Mouse (Mus musculus) forebrain, embryonic 16.5 days (tissue): ENCODE results near the gene Meis2. TPM values are rescaled to one million over a fixed set of nuclear protein-coding genes. Genes with fewer than 3 reads are reported as not detected.

ENCODE experiments used
- ATAC-seq: fragments of 200-750 bp; cut with Nextera tagmentation; 2 replicates; pipeline ENCODE4 v1.8.0; 2017; ENCODE audit warnings: mild to moderate bottlenecking, moderate library complexity
- H3K27ac ChIP-seq: fragments of 300-500 bp; sonication (generic); 2 replicates; pipeline ENCODE4 v1.5.1; 2014; ENCODE audit warnings: low read length, control low read depth
- H3K27me3 ChIP-seq: fragments of 300-500 bp; sonication (generic); replicated peaks from 2 replicates; pipeline ENCODE4 v1.6.1; 2014; ENCODE audit warnings: low read length; ENCODE audit not compliant: control insufficient read depth, insufficient read depth
- H3K36me3 ChIP-seq: fragments of 300-500 bp; sonication (generic); 2 replicates; pipeline ENCODE4 v1.6.1; 2014; ENCODE audit not compliant: control insufficient read depth, insufficient read depth
- H3K4me1 ChIP-seq: fragments of 300-500 bp; sonication (generic); replicated peaks from 2 replicates; pipeline ENCODE4 v1.6.1; 2014; ENCODE audit warnings: low read length; ENCODE audit not compliant: control insufficient read depth, insufficient read depth
- H3K4me2 ChIP-seq: fragments of 300-500 bp; sonication (generic); 2 replicates; pipeline ENCODE4 v1.6.1; 2014; ENCODE audit warnings: mild to moderate bottlenecking, low read length, control low read depth
- H3K4me3 ChIP-seq: fragments of 300-500 bp; sonication (generic); replicated peaks from 2 replicates; pipeline ENCODE4 v1.5.1; 2014; ENCODE audit warnings: mild to moderate bottlenecking, low read length, control low read depth
- H3K9ac ChIP-seq: fragments of 300-500 bp; sonication (generic); replicated peaks from 2 replicates; pipeline ENCODE4 v1.6.1; 2014; ENCODE audit warnings: low read depth, low read length, control low read depth
- H3K9me3 ChIP-seq: fragments of 300-500 bp; sonication (generic); 2 replicates; pipeline ENCODE4 v1.6.1; 2016; ENCODE audit warnings: low read length; ENCODE audit not compliant: control insufficient read depth
- WGBS: fragments of 180-500 bp; shearing (Covaris S2); extraction: QIAGEN DNeasy Blood & Tissue Kit; methylation state at CpG from one replicate; pipeline ENCODE4 v1.1.7; 2014; 5-methylcytosine and 5-hydroxymethylcytosine counted together
- polyA plus RNA-seq: library from polyadenylated mRNA; unstranded; fragments of >200 nt; fragmentation: Nextera tagmentation; extraction: Ambion mirVana; gene quantifications from 2 replicates; pipeline ENCODE4 v1.2.1, GENCODE M21; 2015

The Meis2 gene
- polyA plus RNA-seq, 1 experiment from 2014 or later, result 154 TPM

- no peak overlapping the region for H3K9ac ChIP-seq
- ATAC-seq, result peak; percentile 43
- WGBS, result 21% methylated on average over 3 of the region's 3 CpGs
- H3K9me3 ChIP-seq, result no peaks in the 10 kb centered on the region
- peaks cover 58% of the 10 kb centered on the region for H3K4me1 ChIP-seq
- no peaks in the 10 kb centered on the region for H3K27me3 ChIP-seq
- H3K4me2 ChIP-seq, result no peak overlapping the region
- H3K4me3 ChIP-seq, result no peak overlapping the region
- no peaks in the 10 kb centered on the region for H3K36me3 ChIP-seq
- peak overlapping the region; percentile 63 for H3K27ac ChIP-seq
Observed at GRCm38 (mm10) chr2:115895717-115896116, 169.9 kb downstream of the Meis2 start.

DNA sequence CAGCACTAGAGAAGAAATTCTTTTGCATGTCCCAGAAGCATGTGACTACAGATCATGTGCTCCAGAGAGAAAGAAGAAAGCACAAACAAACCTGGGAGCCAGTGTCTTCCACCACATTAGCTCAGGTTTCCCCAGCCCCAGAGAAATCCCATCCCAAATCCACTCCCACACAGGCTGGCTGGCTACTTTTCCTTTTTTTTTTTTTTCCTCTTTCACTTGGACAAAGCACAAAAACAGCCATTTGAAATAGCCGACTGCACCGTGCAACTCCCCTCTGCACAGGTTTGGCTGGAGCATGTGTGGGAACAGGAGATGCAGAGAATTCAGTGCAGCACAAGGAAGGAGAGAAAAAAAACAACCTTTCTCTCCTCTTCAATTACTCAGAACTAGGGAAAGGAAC lies 170.4 kb downstream of the Meis2 start:
- Histone ChIP-seq H3K27ac (peak overlapping the region; percentile 63), H3K4me2 (no peak overlapping the region), H3K9ac (no peak overlapping the region), H3K27me3 (no peaks in the 10 kb centered on the region), H3K9me3 (no peaks in the 10 kb centered on the region), H3K4me1 (peaks cover 53% of the 10 kb centered on the region), H3K36me3 (no peaks in the 10 kb centered on the region), H3K4me3 (no peak overlapping the region)
- ATAC-seq, result peak; percentile 21; the same call in 1 of the 2 replicates
- WGBS, result 4% methylated on average over 2 of the region's 2 CpGs

- no peak for ATAC-seq
- H3K27ac ChIP-seq, result no peak overlapping the region
- H3K36me3 ChIP-seq, result no peaks in the 10 kb centered on the region
- peaks cover 38% of the 10 kb centered on the region for H3K4me1 ChIP-seq
- H3K9ac ChIP-seq, result no peak overlapping the region
- no peaks in the 10 kb centered on the region for H3K9me3 ChIP-seq
- WGBS, result 27% methylated on average over 6 of the region's 6 CpGs
- no peak overlapping the region for H3K4me2 ChIP-seq
- H3K4me3 ChIP-seq, result no peak overlapping the region
- no peaks in the 10 kb centered on the region for H3K27me3 ChIP-seq
Observed at GRCm38 (mm10) chr2:115893113-115893512, 172.5 kb downstream of the Meis2 start.

GRCm38 (mm10) chr2:115890715-115891114 lies 174.9 kb downstream of the Meis2 start:
- no peaks in the 10 kb centered on the region for H3K27me3 ChIP-seq
- no peaks in the 10 kb centered on the region for H3K36me3 ChIP-seq
- H3K4me3 ChIP-seq, result no peak overlapping the region
- H3K4me2 ChIP-seq, result no peak overlapping the region
- no peaks in the 10 kb centered on the region for H3K9me3 ChIP-seq
- no peak for ATAC-seq
- H3K9ac ChIP-seq, result no peak overlapping the region
- H3K4me1 ChIP-seq, result peaks cover 18% of the 10 kb centered on the region
- no peak overlapping the region for H3K27ac ChIP-seq
- 45% methylated on average over 2 of the region's 2 CpGs for WGBS

DNA sequence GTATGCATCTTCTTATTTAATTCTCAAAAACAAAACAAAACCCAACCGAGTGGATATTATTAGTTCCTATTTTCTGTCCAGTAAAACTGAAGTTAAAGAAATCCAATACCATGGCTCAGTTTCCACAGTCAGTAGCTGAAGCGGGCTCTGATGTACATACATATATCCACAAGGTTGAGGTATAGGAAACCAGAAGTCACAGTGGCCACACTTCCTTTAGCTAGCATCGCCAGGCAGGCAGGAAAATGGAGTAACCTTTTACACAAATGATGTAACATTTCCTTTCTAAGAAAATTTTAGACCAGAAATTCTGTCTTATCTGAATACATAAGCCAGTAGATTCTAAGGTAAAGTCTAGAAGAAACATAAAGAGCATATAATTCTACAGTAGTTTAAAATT lies 175.6 kb downstream of the Meis2 start:
- H3K27me3 ChIP-seq, result no peaks in the 10 kb centered on the region
- H3K36me3 ChIP-seq, result no peaks in the 10 kb centered on the region
- 93% methylated on average over 3 of the region's 3 CpGs for WGBS
- H3K4me3 ChIP-seq, result no peak overlapping the region
- peaks cover 11% of the 10 kb centered on the region for H3K4me1 ChIP-seq
- no peak for ATAC-seq
- H3K4me2 ChIP-seq, result no peak overlapping the region
- H3K27ac ChIP-seq, result no peak overlapping the region
- H3K9ac ChIP-seq, result no peak overlapping the region
- no peaks in the 10 kb centered on the region for H3K9me3 ChIP-seq

GRCm38 (mm10) chr2:115889212-115889611 lies 176.4 kb downstream of the Meis2 start:
- H3K4me2 ChIP-seq, result no peak overlapping the region
- H3K27me3 ChIP-seq, result no peaks in the 10 kb centered on the region
- no peak overlapping the region for H3K4me3 ChIP-seq
- no peaks in the 10 kb centered on the region for H3K36me3 ChIP-seq
- no peak overlapping the region for H3K27ac ChIP-seq
- peaks cover 16% of the 10 kb centered on the region for H3K4me1 ChIP-seq
- H3K9ac ChIP-seq, result no peak overlapping the region
- 52% methylated on average over 4 of the region's 4 CpGs for WGBS
- no peaks in the 10 kb centered on the region for H3K9me3 ChIP-seq
- ATAC-seq, result no peak

DNA sequence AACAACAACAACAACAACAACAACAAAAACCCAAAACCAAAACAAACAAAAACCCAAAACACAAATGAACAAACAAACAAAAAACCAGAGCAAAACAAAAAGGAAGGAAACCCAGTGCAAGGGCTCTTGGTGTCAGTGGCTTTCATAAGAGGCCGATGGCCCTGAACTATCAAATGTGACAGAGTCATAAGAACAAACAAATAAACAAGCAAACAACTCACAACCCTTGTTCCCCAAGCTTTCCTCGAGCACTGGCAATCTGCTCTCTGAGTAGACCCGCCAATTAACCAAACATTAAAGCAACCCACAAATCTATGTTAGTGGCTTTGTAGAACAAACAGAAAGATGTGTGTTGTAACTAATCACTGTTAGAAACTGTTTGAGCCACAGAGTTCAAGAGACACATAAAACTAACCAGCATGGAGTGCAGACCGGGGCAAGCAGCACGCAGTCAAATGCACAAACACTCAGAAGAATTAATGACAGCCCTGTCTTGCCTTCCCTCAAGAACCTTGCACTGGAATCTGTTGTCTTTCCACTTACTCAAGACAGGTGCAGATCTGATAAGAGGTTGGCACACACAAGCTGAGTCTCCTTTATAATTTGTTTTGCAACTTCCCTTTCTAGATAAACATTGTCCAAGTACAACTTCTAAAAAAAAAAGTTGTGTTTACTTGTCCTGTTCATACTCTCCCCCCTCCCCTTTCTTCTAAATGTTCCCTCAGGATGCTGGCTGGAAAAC lies 177.1 kb downstream of the Meis2 start:
- 77% methylated on average over 5 of the region's 5 CpGs for WGBS
- H3K36me3 ChIP-seq, result no peaks in the 10 kb centered on the region
- H3K4me1 ChIP-seq, result peaks cover 17% of the 10 kb centered on the region
- no peak overlapping the region for H3K4me2 ChIP-seq
- H3K4me3 ChIP-seq, result no peak overlapping the region
- no peaks in the 10 kb centered on the region for H3K27me3 ChIP-seq
- H3K9me3 ChIP-seq, result no peaks in the 10 kb centered on the region
- no peak overlapping the region for H3K9ac ChIP-seq
- ATAC-seq, result no peak
- H3K27ac ChIP-seq, result no peak overlapping the region

DNA sequence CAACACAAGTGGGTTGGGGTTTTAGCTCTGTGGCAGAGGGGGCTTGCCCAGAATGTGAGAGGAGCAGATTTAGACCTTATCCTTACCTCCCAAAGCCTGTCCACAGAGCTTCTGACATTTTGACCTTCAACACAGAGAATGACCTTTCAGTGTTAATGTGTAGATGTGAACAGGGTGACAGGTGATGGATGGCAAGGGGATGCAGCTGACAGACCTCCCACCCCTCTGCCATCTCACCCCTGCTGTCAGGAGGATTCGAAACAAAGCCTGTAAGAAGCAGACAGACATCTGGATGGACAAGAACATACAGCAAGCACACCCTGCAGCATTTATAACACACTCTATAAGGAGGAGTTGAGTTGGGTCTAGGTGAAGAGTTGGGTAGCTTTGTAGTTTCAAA lies 178.0 kb downstream of the Meis2 start:
- Histone ChIP-seq H3K9ac (no peak overlapping the region), H3K9me3 (no peaks in the 10 kb centered on the region), H3K4me1 (peaks cover 14% of the 10 kb centered on the region), H3K4me2 (no peak overlapping the region), H3K27ac (no peak overlapping the region), H3K36me3 (no peaks in the 10 kb centered on the region), H3K27me3 (no peaks in the 10 kb centered on the region), H3K4me3 (no peak overlapping the region)
- WGBS, result 63% methylated on average over 1 of the region's 1 CpGs
- no peak for ATAC-seq

- ATAC-seq, result peak; percentile 48; the same call in 1 of the 2 replicates
- WGBS, result 13% methylated on average over 9 of the region's 9 CpGs
- Histone ChIP-seq H3K36me3 (no peaks in the 10 kb centered on the region), H3K9me3 (no peaks in the 10 kb centered on the region), H3K4me1 (peaks cover 23% of the 10 kb centered on the region), H3K9ac (no peak overlapping the region), H3K4me2 (no peak overlapping the region), H3K27me3 (no peaks in the 10 kb centered on the region), H3K27ac (no peak overlapping the region), H3K4me3 (no peak overlapping the region)
Observed at GRCm38 (mm10) chr2:115884184-115884583, 181.5 kb downstream of the Meis2 start.

GRCm38 (mm10) chr2:115883520-115883919 lies 182.1 kb downstream of the Meis2 start:
- peaks cover 25% of the 10 kb centered on the region for H3K4me1 ChIP-seq
- H3K27ac ChIP-seq, result no peak overlapping the region
- WGBS, result 64% methylated on average over 10 of the region's 10 CpGs
- no peak for ATAC-seq
- no peaks in the 10 kb centered on the region for H3K36me3 ChIP-seq
- H3K27me3 ChIP-seq, result no peaks in the 10 kb centered on the region
- H3K4me2 ChIP-seq, result no peak overlapping the region
- no peak overlapping the region for H3K9ac ChIP-seq
- H3K4me3 ChIP-seq, result no peak overlapping the region
- no peaks in the 10 kb centered on the region for H3K9me3 ChIP-seq
